Comparison of ENCODE assay signal across 8 mouse cellular contexts in genomic region chr5:113736522-113737164, GRCm38 (mm10). TPM values are rescaled to one million over a fixed set of nuclear protein-coding genes. Genes with fewer than 3 reads are reported as not detected.
DNase-seq lines count a peak whose midpoint lies in the region; ATAC-seq and TF ChIP-seq lines count a peak whose summit lies in the region.

No protein-coding gene starts in this region.

- peak overlapping the region; percentile 92 for H3K27ac ChIP-seq in heart, embryonic 13.5 days (replicated peaks)
- H3K27ac ChIP-seq in embryonic fibroblast, embryonic 13.5 days (ENCODE audit: insufficient read depth, low read length) = no peak overlapping the region
- peak overlapping the region; percentile 93 for H3K27ac ChIP-seq in liver, embryonic 12.5 days

- intact Hi-C loops in heart, postnatal 36 days (cut with DNase I) = loop anchor here (2.0 kb wide), 1 partner anchor 34 kb away; no protein-coding TSS in a partner anchor

- peak overlapping the region; percentile 80 for H3K4me2 ChIP-seq in heart, embryonic 13.5 days
- H3K4me2 ChIP-seq in liver, embryonic 12.5 days = peak overlapping the region; percentile 93

- H3K27me3 ChIP-seq in heart, embryonic 13.5 days (replicated peaks) = no peaks in the 10 kb centered on the region
- no peaks in the 10 kb centered on the region for H3K27me3 ChIP-seq in E14TG2a.4 (ENCODE audit: insufficient read depth, low read length)
- no peaks in the 10 kb centered on the region for H3K27me3 ChIP-seq in liver, embryonic 12.5 days (replicated peaks)

- peaks cover 18% of the 10 kb centered on the region for H3K4me1 ChIP-seq in heart, embryonic 13.5 days
- H3K4me1 ChIP-seq in E14TG2a.4 (replicated peaks; ENCODE audit: low read depth, low read length) = peaks cover 74% of the 10 kb centered on the region
- H3K4me1 ChIP-seq in embryonic fibroblast, embryonic 13.5 days (ENCODE audit: control insufficient read depth, insufficient read depth, low read length) = peaks cover 4% of the 10 kb centered on the region
- peaks cover 26% of the 10 kb centered on the region for H3K4me1 ChIP-seq in liver, embryonic 12.5 days

- no peak for TF ChIP-seq POLR2A in embryonic fibroblast, embryonic 13.5 days (IDR thresholded peaks at IDR 0.05; ENCODE audit: low read depth, low read length)

- 40% methylated on average over 15 of the region's 15 CpGs for WGBS in heart, embryonic 13.5 days
- 36% methylated on average over 15 of the region's 15 CpGs for WGBS in liver, embryonic 12.5 days (ENCODE audit: insufficient replicate concordance)

- no peak for ATAC-seq in heart, embryonic 13.5 days (ENCODE audit: extremely low read depth, insufficient number of reproducible peaks, low FRiP score, low TSS enrichment)
- no peak for ATAC-seq in liver, embryonic 12.5 days

- no peak for TF ChIP-seq CTCF in E14TG2a.4 (conservative IDR thresholded peaks at IDR 0.05; ENCODE audit: low read length)
- TF ChIP-seq CTCF in embryonic fibroblast, embryonic 13.5 days (IDR thresholded peaks at IDR 0.05; ENCODE audit: borderline replicate concordance, insufficient read depth, low read length) = no peak

- H3K4me3 ChIP-seq in heart, embryonic 13.5 days = peak overlapping the region; percentile 68
- peak overlapping the region; percentile 89 for H3K4me3 ChIP-seq in E14TG2a.4 (replicated peaks; ENCODE audit: low read length)
- peak overlapping the region; percentile 51 for H3K4me3 ChIP-seq in embryonic fibroblast, embryonic 13.5 days (ENCODE audit: insufficient read depth, low read length)
- H3K4me3 ChIP-seq in liver, embryonic 12.5 days = peak overlapping the region; percentile 75

- no peak for DNase-seq in heart, postnatal 36 days
- DNase-seq in T-cell, adult 2 months (ENCODE audit: low spot score) = no peak
- DNase-seq in lung, adult 18-20 months = no peak
- no peak for DNase-seq in right cerebral cortex, postnatal 14 days

- no peaks in the 10 kb centered on the region for H3K9me3 ChIP-seq in heart, embryonic 13.5 days
- no peaks in the 10 kb centered on the region for H3K9me3 ChIP-seq in E14TG2a.4 (ENCODE audit: low read length)
- H3K9me3 ChIP-seq in liver, embryonic 12.5 days (replicated peaks) = no peaks in the 10 kb centered on the region

- peak overlapping the region; percentile 80 for H3K9ac ChIP-seq in heart, embryonic 13.5 days
- peak overlapping the region; percentile 75 for H3K9ac ChIP-seq in liver, embryonic 12.5 days

- H3K36me3 ChIP-seq in heart, embryonic 13.5 days = peaks cover 41% of the 10 kb centered on the region
- H3K36me3 ChIP-seq in E14TG2a.4 (ENCODE audit: insufficient read depth, low read length) = peaks cover 49% of the 10 kb centered on the region
- peaks cover 47% of the 10 kb centered on the region for H3K36me3 ChIP-seq in liver, embryonic 12.5 days

RNA-seq across cellular contexts. Expression of gene Ficd, which starts 1.0 kb away (rescaled TPM):
- polyA plus RNA-seq in heart, embryonic 13.5 days (2015; fragmentation: Nextera tagmentation; extraction: Ambion mirVana) = 5.0 TPM in 2 replicates
- 1 to 10 TPM; 7.2 to 8.1 TPM for total RNA-seq in heart, postnatal 36 days (2021)
- polyA plus RNA-seq in embryonic fibroblast, embryonic 13.5 days (2011; ENCODE audit: insufficient read length, low read depth, missing spikeins) = 6.0 and 7.1 TPM in 2 replicates
- polyA plus RNA-seq in liver, embryonic 12.5 days (2016; fragmentation: Nextera tagmentation; extraction: Ambion mirVana) = 2.9 and 3.3 TPM in 2 replicates

RNA-seq across cellular contexts. Expression of gene 1700069L16Rik, which starts 12.1 kb away (rescaled TPM):
- not detected in 2 replicates for polyA plus RNA-seq in heart, embryonic 13.5 days (2015; fragmentation: Nextera tagmentation; extraction: Ambion mirVana)
- not detected for total RNA-seq in heart, postnatal 36 days (2021)
- not detected in 2 replicates for polyA plus RNA-seq in embryonic fibroblast, embryonic 13.5 days (2011; ENCODE audit: insufficient read length, low read depth, missing spikeins)
- not detected in 2 replicates for polyA plus RNA-seq in liver, embryonic 12.5 days (2016; fragmentation: Nextera tagmentation; extraction: Ambion mirVana)

RNA-seq across cellular contexts. Expression of gene Sart3, which starts 35.7 kb away (rescaled TPM):
- polyA plus RNA-seq in heart, embryonic 13.5 days (2015; fragmentation: Nextera tagmentation; extraction: Ambion mirVana) = 32.0 and 34.5 TPM in 2 replicates
- 10 to 100 TPM; 12.4 to 16.6 TPM for total RNA-seq in heart, postnatal 36 days (2021)
- 20.8 and 21.1 TPM in 2 replicates for polyA plus RNA-seq in embryonic fibroblast, embryonic 13.5 days (2011; ENCODE audit: insufficient read length, low read depth, missing spikeins)
- polyA plus RNA-seq in liver, embryonic 12.5 days (2016; fragmentation: Nextera tagmentation; extraction: Ambion mirVana) = 39.9 and 40.4 TPM in 2 replicates

RNA-seq across cellular contexts. Expression of gene Iscu, which starts 35.9 kb away (rescaled TPM):
- polyA plus RNA-seq in heart, embryonic 13.5 days (2015; fragmentation: Nextera tagmentation; extraction: Ambion mirVana) = 99.6 and 102 TPM in 2 replicates
- total RNA-seq in heart, postnatal 36 days (2021) = 100 to 1,000 TPM; 164 to 172 TPM
- polyA plus RNA-seq in embryonic fibroblast, embryonic 13.5 days (2011; ENCODE audit: insufficient read length, low read depth, missing spikeins) = 71.8 and 85.3 TPM in 2 replicates
- polyA plus RNA-seq in liver, embryonic 12.5 days (2016; fragmentation: Nextera tagmentation; extraction: Ambion mirVana) = 109 and 112 TPM in 2 replicates
